Mouse (Mus musculus): ENCODE measurements around the gene Ndrg4.

DNA sequence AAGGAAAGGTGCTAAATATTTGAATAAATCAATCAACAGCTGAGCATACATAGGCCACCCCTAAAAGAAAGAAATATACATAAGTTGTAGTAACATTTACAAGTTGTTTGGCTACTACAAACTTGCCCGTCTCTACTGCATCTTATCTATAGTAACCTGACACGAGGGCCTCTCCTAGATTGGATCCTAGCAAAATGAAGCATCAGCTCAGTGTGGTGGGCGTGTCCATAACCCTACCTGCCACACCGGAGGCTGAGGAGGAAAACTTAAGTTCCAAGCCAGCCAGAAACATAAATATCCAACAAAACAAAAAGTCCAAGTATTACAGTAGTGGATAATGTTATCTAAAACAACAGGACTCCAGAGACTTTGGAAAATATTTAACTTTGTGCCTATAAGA lies 50.8 kb downstream of the Ndrg4 start:
- TF ChIP-seq USF1 (IDR thresholded peaks at IDR 0.05; ENCODE audit: low read depth) = no peak
- no peak for TF ChIP-seq SRF (IDR thresholded peaks at IDR 0.05; ENCODE audit: control insufficient read depth, insufficient read length, low read depth)
- no peak for TF ChIP-seq MYOG (IDR thresholded peaks at IDR 0.05; ENCODE audit: control insufficient read depth in 1 of 3, insufficient read depth in 1 of 3, insufficient read length in 2 of 3, low read depth in 2 of 3)
- TF ChIP-seq MAX (IDR thresholded peaks at IDR 0.05; ENCODE audit: low read depth) = no peak
- TF ChIP-seq POLR2A (IDR thresholded peaks at IDR 0.05; ENCODE audit: insufficient read length, low read depth) = no peak
- no peak for TF ChIP-seq TCF3 (IDR thresholded peaks at IDR 0.05; ENCODE audit: insufficient read length, low read depth)
- TF ChIP-seq E2F4 (IDR thresholded peaks at IDR 0.05; ENCODE audit: insufficient read depth) = no peak
- TF ChIP-seq POLR2AphosphoS2 (IDR thresholded peaks at IDR 0.05; ENCODE audit: insufficient read length, low read depth) = no peak
- no peak for TF ChIP-seq MYOD1 (IDR thresholded peaks at IDR 0.05; ENCODE audit: control insufficient read depth in 1 of 3, insufficient read length in 2 of 3, low read depth in 2 of 3)
- no peak for TF ChIP-seq TCF12 (IDR thresholded peaks at IDR 0.05; ENCODE audit: insufficient read depth, poor library complexity, severe bottlenecking)
- no peak for TF ChIP-seq CEBPB (IDR thresholded peaks at IDR 0.05; ENCODE audit: insufficient read depth, poor library complexity, severe bottlenecking)
- no peak for TF ChIP-seq REST (IDR thresholded peaks at IDR 0.05; ENCODE audit: insufficient read depth, insufficient read length)

All from myocyte (in vitro differentiated cells).